Mouse (Mus musculus) retina, postnatal 7 days (tissue): ENCODE results near the gene Slbp.

ENCODE experiments used
- DNase-seq: peaks from one replicate; pipeline ENCODE4 v3.0.0-alpha.2; 2012; ENCODE audit warnings: low read depth, low spot score

Slbp gene

DNA sequence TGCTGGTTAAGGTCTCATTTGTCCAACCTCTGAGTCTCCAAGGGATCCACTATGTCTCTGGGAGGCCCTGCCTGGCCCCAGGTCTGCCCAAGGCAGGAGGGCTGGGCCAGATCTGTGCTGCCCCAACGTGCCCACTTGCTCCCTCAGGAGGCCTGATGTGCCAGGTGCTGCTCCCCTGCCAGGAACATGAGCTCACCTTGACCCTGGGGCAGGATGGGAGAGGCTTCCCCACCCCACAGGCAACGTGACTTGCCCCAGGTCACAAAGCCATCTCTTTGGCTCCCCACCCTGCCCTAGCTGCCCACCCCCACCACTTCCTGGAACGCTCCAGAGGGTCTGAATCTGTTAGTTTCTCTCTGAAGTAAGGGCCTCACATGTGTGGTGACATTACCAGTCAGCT is 28.7 kb upstream of the Slbp start:
- DNase-seq: no peak

DNA sequence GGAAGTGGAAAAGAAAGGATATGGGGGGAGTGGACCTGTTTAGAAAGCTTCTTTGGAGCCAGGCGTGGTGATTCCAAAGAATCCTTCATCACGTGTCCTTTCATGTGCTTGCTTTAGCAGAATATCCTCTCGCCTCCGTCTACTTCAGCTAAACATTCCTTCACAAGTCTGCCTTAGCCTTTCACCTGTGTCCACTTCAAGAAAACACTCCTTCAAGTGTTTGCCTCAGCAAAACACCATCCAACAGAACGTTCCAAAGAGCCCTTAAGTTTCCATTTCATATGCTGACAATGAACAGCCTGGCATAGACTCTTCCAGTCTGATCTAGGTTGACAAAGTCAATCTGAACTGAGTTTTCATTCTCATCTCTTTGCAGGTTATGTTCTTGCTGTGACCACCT is 25.9 kb upstream of the Slbp start:
- no peak for DNase-seq

DNA sequence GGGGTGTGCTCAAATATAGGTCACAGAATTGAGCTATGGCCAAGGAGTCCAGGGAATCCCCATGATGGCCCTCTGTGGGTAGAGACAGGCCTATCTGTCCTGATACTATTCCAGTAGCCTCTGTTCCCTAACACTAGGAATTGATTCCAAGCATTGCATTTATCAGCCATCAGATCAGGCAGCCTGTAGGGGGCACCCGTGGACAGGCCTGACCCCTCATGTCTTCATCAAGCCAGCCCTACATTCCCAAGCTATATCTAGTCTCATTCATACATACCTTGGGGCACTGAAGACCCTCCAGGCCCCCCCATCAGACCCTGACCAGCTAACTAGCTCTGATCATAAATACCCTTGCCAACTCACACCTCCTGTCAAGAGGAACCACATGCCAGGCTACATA is 23.6 kb upstream of the Slbp start:
- DNase-seq: no peak

GRCm38 (mm10) chr5:33674439-33674838 is 22.1 kb upstream of the Slbp start:
- no peak for DNase-seq

DNA sequence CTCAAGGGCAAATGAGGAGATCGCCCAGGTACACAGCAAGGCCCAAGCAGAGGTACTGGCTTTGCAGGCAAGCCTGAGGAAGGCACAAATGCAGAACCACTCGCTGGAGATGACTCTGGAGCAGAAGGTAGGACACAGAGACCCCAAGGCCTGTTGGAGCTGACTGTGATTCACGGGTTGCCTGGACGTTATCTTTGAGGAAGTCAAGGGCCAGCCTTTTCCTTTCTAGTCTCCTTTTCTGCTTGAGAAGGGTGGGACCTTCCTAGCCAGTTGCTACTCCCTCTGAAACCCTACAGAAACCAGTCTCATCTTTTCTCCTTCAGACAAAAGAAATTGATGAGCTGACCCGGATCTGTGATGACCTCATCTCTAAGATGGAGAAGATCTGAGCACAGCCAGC is 19.3 kb upstream of the Slbp start:
- no peak for DNase-seq

DNA sequence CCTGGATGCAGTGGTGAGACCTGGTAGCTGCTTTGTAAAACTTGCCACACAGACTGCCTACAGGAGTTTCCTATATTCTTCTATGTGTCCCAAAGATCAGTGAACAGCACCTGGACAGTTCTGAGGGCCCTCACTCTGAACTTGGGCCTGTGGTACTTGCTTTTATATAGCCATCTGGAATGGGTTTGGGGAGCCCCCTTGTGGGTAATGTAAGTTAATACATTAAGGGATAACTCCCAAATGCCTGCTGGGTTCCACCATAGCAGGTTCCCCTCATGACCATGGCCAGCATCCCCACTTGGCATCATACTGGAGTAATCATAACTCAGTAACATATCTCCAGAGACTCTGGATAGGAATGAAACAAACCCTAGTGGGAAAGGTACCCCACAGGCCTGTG is 15.8 kb upstream of the Slbp start:
- DNase-seq: no peak

DNA sequence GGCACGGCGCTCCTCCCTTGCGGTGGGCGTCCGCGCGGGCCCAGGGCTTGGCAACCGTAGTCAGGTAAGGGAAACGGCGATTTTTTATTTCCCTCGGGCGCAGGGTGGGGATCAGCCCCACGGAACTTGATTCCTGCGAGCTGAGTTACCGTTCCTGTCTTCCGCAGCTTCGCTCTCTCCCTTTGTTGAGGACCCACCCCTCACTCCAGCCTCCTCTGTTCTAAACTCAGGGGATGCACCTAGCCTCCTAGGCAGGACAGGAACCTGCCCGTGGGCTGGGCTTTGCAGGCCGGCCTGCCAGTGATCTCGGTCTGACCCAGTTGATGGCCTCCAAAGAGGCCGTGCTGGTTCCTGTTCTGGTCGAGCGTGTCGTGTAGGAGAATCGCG is 6.3 kb upstream of the Slbp start:
- no peak for DNase-seq

GRCm38 (mm10) chr5:33657787-33658663 is 5.7 kb upstream of the Slbp start, which contains the start of the genes Tacc3 and Tmem129:
Tacc3 (plus strand) TSS chr5:33658128.
Tmem129 (minus strand) TSS chr5:33658416.
- DNase-seq: peak; percentile 97

DNA sequence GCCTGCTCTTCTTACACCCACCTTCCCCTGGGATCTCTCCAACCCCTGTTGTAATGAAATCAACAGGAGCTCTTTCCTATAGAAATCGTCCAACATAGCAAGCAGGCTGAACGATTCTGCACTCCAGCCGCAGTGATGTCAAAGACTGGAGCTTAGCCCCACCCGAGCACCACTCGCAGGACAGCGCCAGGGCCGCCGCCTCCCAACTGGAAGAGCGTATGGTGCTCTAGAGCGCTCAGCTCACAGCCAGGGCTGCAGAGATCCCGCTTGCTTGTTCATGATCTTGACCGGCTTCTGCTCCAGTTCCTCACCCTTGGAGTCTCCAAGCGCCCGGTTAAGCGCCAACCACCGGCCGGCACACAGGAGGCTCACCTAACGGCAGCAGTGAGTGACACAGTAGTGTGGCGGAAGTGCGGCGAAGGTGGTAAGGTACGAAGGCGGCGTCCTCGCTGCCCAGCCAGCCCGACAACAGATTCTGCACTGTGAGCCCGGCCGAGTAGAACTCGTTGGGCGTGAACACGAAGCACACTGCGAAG is 4.9 kb upstream of the Slbp start:
- DNase-seq: no peak

DNA sequence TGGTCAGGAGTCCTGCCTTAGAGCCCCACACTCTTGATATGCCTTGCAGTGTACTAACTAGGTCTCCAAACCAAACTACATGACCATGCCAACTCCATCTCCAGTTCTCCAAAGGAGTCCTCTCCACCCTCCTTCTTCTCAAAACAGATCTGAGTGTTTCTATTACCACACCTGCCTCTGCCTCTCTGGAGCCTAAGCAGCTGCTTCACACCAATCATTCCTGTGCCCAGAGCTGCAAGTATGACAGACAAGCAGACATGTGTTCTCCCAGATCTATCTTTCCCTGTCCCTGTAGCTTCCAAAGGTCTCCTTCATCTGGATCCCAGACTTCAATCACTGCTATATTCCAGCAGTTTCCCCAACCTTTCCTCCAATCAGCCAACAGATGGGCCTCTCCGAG is 4.4 kb upstream of the Slbp start:
- DNase-seq: no peak

DNA sequence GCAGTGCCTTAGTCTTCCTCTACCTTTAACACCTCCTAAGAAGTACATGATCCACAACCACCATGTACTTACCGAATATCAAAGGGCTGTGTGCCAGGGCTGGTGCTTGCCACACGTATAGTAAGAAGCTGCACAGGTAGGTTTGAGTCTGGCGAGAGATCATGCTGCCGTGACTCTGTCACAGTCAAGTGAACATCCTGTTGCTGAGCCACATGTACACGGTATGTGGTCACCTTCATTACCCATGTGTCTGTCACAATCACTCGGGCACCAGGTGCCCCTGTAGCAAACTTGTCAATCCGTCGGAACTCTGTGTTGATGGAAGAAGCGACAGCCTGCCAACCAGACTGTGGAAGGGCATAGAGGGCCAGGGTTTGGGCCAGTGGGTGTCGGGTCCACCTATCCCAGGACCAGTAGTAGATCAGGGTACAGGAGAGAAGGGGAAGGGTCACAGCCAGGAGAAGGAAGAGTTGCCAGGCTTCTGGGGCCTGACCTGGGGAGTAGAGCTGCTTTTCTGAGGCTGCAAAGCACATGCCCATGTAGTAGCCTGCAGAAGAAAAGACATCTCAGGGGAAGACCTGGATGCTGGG is 3.0 kb upstream of the Slbp start:
- DNase-seq: no peak

DNA sequence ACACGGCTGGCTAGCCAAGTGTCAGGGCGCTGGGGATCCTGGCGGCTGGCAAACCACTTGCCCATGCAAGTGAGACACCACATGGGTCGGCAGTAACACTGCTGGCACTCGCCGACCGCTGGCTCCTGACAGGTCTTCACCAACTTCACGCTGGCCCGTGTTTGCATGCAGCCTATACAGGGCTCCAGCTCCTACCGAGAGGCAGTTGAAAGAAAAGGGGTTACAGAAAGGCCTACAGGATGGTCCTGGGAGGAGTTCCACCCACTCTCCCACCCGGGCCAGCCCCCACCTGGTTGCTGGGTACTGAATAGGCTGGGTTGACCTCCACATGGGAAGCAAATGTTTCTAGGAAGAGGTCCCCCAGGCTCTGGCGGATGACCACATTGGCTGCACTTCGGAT is 2.0 kb upstream of the Slbp start:
- DNase-seq: no peak

GRCm38 (mm10) chr5:33652783-33653173 is 404 bp upstream of the Slbp start:
- no peak for DNase-seq

GRCm38 (mm10) chr5:33651541-33651920 is 843 bp downstream of the Slbp start:
- no peak for DNase-seq

- no peak for DNase-seq
Observed at GRCm38 (mm10) chr5:33651017-33651416, 1.4 kb downstream of the Slbp start.

GRCm38 (mm10) chr5:33640652-33641051 is 11.7 kb downstream of the Slbp start:
- DNase-seq: peak; percentile 40

- no peak for DNase-seq
Observed at GRCm38 (mm10) chr5:33638826-33639225, 13.5 kb downstream of the Slbp start.

- DNase-seq: no peak
Observed at GRCm38 (mm10) chr5:33637606-33638350, 14.6 kb downstream of the Slbp start.

- no peak for DNase-seq
Observed at GRCm38 (mm10) chr5:33635361-33635760, 17.0 kb downstream of the Slbp start.

DNA sequence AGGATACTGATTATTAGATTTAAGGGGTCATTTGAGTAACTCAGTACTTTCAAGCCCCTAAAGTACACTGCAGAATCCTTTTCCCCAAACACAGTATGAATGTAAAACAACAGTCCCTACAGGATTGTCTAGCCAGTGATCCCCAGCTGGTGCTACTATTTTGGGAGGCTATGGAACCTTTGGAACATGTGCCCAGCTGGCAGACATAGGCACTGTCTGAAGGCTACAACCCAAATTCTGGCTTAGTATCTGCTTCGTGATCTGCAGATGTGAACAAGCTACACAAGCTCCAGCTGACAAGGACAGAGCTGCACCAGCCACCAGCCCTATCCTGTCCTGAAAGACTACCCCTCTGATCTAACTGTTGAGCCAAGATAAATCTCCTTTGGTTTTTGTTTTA is 19.8 kb downstream of the Slbp start:
- no peak for DNase-seq

- no peak for DNase-seq
Observed at GRCm38 (mm10) chr5:33630615-33631014, 21.8 kb downstream of the Slbp start.

- no peak for DNase-seq
Observed at GRCm38 (mm10) chr5:33630061-33630460, 22.3 kb downstream of the Slbp start.
